Mouse (Mus musculus) frontal cortex, postnatal 36 days (tissue): ENCODE results near the gene Cacng6.
A peak's percentile ranks its signal among the peaks of the same experiment; 100 is the strongest.

ENCODE experiments used
- DNase-seq, 2 experiments: peaks; one replicate each; pipeline ENCODE4 v3.0.0; 2022; ENCODE audit warnings: low spot score in 2 of 2

Cacng6 gene

DNA sequence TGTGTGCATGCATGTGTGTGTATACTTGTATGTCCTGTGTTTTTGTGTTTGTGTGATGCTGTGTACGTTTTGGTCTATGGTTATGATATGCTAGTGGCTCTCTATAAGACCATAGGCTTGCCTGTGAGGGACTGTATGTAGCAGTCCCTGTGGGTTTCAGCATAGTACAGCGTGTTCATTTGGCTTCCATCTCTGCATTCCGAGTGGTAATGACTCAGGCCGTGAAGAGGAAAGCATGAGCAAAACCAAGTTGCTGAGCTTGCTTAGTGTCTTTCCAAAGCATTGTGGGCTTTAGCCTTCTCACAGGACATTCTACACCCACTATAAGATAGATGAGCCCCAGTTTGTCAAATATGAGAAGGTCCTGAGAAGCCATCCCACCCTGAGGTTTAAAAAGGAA, 39.3 kb downstream of the Cacng6 start:
- no peak for DNase-seq

DNA sequence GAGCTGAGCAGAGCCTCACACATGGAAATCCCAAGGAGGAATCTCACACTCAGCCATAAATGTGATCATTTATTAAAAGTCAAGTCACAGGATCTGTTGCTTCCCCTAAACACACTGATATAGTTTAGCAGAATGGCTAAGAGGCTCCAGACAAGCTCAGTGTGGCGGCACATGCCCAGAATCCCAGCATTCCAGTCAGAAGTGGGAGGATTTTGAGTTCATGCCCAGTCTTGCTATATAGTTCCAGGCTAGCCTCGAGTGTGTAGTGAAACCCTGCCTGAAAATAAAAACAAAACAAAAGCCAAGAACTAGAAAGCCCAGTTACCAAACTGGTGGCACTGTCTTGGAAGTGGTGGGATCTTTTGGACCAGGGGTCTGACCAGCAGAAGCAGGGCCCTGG, 44.6 kb downstream of the Cacng6 start:
- DNase-seq, result peak in 1 of 2 experiments; percentile 64

DNA sequence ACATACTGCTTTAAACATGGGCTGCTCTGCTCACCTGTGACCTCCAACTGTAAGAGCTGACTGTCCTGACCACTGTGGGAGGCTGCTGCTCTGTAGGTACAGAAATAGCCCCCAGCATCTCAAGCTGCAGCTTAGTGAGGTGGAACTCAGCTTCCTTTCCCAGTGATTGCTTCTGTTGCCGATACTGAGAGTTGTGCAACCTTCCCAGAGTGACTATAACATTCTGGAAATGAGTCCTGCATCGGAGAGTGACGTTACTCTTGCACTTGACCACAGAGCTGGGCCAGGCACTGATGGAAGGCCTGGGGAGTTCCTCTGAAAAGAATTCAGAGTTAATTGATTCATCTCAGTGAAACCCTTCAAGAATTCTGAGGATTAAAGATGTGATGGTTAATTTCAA, 48.8 kb downstream of the Cacng6 start:
- DNase-seq, result no peak

DNA sequence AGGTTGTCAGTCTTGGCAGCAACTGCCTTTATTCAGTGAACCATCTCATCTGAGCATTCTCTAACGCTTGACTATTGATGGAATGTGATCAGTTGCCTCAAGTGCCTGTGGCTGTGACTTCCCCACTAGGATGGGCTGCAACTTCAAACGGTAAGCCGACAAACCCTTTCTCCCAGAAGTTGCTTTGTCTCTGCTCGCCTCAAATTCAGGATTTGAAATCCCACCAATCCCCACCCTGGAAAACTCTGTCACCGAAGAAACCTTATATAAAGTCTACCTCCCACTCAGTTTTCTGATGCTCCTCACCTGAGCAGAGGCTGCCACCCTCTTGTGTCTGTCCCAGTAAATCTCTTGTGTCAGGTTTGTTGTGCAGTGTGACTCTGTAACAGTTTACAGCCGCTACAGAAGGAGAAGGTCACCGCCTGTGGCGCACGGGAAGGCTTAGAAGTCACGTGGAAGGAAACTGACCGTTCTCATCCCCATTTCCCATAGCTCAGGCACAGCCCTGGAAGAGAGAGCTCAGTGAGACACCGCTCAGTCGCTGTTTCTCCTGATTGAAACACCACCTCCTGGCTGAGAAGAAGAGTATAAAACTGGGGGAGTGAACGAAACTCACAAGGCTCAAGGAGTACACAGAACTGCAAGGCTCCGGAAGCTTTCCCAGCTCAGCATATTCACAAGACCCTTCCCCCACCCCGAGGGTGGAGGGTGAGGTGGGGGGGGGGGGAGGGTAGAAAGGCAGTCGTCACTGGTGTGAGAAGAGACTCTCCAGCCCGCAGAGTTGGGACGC, 50.5 kb downstream of the Cacng6 start:
- DNase-seq, result no peak

DNA sequence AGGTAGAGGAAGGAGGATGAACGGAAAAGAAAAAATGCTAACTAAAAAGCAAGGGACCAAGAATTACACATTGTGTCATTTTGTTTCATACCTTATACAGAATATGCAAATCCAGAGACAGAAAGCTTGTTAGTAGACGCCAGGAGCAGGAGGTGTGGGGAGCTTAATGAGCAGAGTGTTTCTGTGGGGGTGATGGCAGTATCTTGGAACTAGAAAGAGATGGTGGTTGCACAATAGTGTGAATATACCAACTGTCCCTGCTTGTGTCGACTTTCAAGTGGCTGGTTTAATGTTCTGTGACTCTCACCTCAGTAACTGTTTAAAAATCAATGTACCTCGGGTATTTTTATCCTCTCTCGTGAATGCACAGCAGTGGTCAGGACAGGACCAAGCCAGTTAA, 52.7 kb downstream of the Cacng6 start:
- DNase-seq, result peak; percentile 26 to 62

DNA sequence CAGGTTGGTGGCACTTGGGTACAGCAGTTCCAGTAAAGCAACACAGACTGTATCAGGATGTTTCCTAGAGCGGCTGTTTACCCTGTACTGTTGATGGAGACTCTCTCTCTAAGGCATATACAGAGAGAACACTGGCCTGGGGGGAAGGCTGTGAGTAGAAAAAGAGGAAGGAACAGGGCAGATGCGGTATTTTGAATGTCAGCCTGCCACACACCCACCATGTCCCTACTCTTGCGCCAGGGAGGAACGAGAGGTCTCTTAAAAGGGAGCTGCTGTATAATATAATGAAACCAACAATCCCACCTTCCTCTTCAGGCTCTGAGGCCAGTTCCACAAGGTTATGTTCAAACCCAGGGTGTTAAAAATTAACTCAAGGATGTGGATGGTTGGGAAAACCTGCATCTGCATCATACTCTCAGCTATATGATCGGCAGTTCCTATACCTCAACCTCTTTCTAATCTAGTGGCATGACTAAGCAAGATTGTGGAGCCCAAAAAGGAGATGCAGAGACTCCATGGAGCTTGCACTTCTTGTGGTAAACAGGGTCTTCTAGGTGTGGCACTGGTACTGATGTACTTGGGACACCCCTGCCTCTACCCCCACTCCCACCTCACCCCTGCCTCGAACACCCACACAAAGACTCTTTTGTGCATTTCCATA, 58.1 kb downstream of the Cacng6 start:
- DNase-seq, result no peak
